Mouse (Mus musculus): Measurements from ENCODE around the gene Blvra.

DNA sequence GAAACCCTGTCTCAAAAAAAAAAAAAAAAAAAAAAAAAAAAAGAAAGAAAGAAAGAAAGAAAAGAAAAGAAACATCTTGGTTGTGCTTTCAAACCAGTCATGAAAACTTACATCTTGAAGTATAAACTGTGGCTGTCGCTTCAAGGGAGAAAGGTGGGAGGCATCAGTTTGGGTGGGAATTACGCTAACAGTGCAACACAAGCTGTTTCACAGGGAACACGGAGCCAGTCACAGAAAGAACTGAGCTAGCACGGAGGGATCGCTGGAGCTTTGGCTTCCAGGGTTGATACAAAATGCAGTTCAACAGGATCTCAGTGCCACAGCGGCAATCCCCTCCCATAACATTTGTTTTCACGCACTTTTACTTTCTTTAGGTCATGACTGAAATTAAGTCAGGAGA, 69.5 kb downstream of the Blvra start:
- no peak for TF ChIP-seq POLR2A (IDR thresholded peaks at IDR 0.05; ENCODE audit: insufficient read depth, low read depth, low read length)
- TF ChIP-seq CTCF (IDR thresholded peaks at IDR 0.05): no peak
- TF ChIP-seq EP300 (IDR thresholded peaks at IDR 0.05; ENCODE audit: insufficient read depth, low read depth, low read length): no peak
